Mouse (Mus musculus): ENCODE measurements around the gene Oprd1.

- TF ChIP-seq MYOD1 (IDR thresholded peaks at IDR 0.05; ENCODE audit: control insufficient read depth, insufficient read length, low read depth) (no peak), USF1 (IDR thresholded peaks at IDR 0.05; ENCODE audit: low read depth) (no peak), CTCF (IDR thresholded peaks at IDR 0.05; ENCODE audit: control insufficient read depth, insufficient read depth, insufficient read length) (no peak), FOSL1 (IDR thresholded peaks at IDR 0.05; ENCODE audit: insufficient read depth, low read length, poor library complexity, severe bottlenecking) (no peak), MAX (IDR thresholded peaks at IDR 0.05) (no peak), MYOG (IDR thresholded peaks at IDR 0.05; ENCODE audit: control insufficient read depth, extremely low read depth, insufficient read length) (no peak), CEBPB (IDR thresholded peaks at IDR 0.05; ENCODE audit: low read depth) (no peak)
Measured at GRCm38 (mm10) chr4:132123166-132123565, 21.1 kb downstream of the Oprd1 start.
